Mouse (Mus musculus) G1E (cell line): ENCODE measurements around the gene Cpd. TPM values are rescaled to one million over a fixed set of nuclear protein-coding genes. Genes with fewer than 3 reads are reported as not detected.

ENCODE experiments used
- ATAC-seq: 2 replicates; pipeline ENCODE4 v1.8.0; 2016; ENCODE audit warnings: mild to moderate bottlenecking; ENCODE audit not compliant: insufficient number of reproducible peaks, poor library complexity, low FRiP score, severe bottlenecking; ENCODE audit errors: extremely low read depth
- DNase-seq: peaks from one replicate; pipeline ENCODE4 v3.0.0; 2012; ENCODE audit warnings: low spot score
- H3K27me3 ChIP-seq: 2 replicates; pipeline ENCODE4 v1.6.1; 2012; ENCODE audit warnings: mild to moderate bottlenecking, low read length, inconsistent platforms; ENCODE audit not compliant: insufficient read depth
- H3K36me3 ChIP-seq: replicated peaks from 2 replicates; pipeline ENCODE3; 2012; ENCODE audit warnings: mild to moderate bottlenecking, inconsistent platforms
- H3K4me1 ChIP-seq: 2 replicates; pipeline ENCODE4 v1.6.1; 2012; ENCODE audit warnings: low read depth, low read length, inconsistent platforms, mixed read lengths; ENCODE audit not compliant: insufficient read depth
- H3K4me3 ChIP-seq: 2 replicates; pipeline ENCODE4 v1.5.1; 2012; ENCODE audit warnings: low read depth, mild to moderate bottlenecking, inconsistent platforms, low read length, moderate library complexity, mixed read lengths
- H3K9me3 ChIP-seq: replicated peaks from 2 replicates; pipeline ENCODE4 v1.6.1; 2012; ENCODE audit warnings: inconsistent platforms
- CTCF ChIP-seq: IDR thresholded peaks from 2 replicates; pipeline ENCODE4 v1.5.1; 2012; ENCODE audit warnings: low read depth, low read length, inconsistent platforms, mixed read lengths
- GATA1 ChIP-seq: IDR thresholded peaks from 2 replicates; pipeline ENCODE4 v1.6.1; 2012; ENCODE audit warnings: borderline replicate concordance, low read length, inconsistent platforms, mixed read lengths
- GATA2 ChIP-seq: IDR thresholded peaks from 2 replicates; pipeline ENCODE4 v1.6.1; 2012; ENCODE audit warnings: low read depth, low read length, inconsistent platforms, borderline replicate concordance
- POLR2AphosphoS5 ChIP-seq: IDR thresholded peaks from 2 replicates; pipeline ENCODE4 v1.6.1; 2012; ENCODE audit warnings: low read depth, low read length, inconsistent platforms; ENCODE audit not compliant: insufficient replicate concordance
- TAL1 ChIP-seq: conservative IDR thresholded peaks from 2 replicates; pipeline ENCODE4 v1.6.1; 2012; ENCODE audit warnings: low read depth, low read length, inconsistent platforms, mixed read lengths
- polyA plus RNA-seq: library from polyadenylated mRNA; stranded (reverse); fragments of >175 nt; gene quantifications from 2 replicates; pipeline ENCODE4 v1.2.3, GENCODE M21; 2012
- total RNA-seq, 2 experiments: library from RNA; stranded (forward) in 1 of 2; stranded (reverse) in 1 of 2; fragments of 200-1000 nt in 1 of 2; fragments of >200 nt in 1 of 2; fragmentation: Nextera tagmentation in 1 of 2; gene quantifications; 2 replicates each; pipeline ENCODE4 v1.2.3; 2014 to 2017

Gene Cpd
- total and polyA plus RNA-seq, 3 experiments: 49.7 to 421 (median 167) TPM

GRCm38 (mm10) chr11:76891171-76891570, 44.4 kb upstream of the Cpd start:
- H3K4me1 ChIP-seq: peaks cover 53% of the 10 kb centered on the region

DNA sequence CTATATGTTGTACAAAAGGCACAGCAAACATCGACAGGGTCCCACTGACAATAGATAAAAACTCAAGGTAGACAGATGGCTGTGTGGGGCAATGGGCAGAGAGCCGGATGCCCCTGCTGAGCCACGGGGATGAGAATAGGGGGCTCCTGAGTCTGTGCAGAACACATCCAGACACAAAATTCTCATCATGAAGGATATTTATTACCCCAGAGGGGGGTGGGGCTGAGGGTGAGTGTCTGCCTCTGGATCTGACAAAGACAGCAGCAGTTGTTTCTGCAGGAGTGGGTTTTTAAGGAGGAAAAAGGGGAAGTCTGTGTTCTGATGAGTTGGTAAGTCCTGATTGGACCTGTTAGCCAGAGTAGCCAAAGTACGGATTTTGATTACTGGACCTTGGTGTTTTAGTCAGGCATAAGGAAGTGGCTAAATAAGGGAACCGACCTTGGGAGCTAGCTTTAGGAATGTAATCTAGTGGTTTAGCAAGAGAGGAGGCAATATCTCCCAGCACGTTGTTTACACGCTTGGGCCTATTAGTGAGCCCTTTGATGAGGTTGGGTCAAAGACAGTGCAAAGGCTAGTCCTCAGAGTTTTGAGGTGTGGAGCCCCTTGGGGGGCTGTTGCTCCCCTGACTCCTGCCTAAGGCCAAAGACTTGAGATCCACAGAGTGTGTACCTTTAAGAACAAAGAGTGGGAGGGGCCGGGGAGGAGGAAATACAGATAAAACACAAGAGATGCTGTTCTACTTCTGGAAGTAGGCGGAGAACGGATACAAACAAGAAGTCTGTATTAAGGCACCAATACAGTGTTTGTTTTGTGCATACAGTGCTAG, 42.7 kb upstream of the Cpd start:
- no peak for DNase-seq
- H3K4me1 ChIP-seq: peaks cover 45% of the 10 kb centered on the region
- no peak for ATAC-seq
- no peak for TF ChIP-seq GATA2
- no peak for TF ChIP-seq POLR2AphosphoS5
- TF ChIP-seq TAL1: no peak
- no peak for TF ChIP-seq CTCF
- TF ChIP-seq GATA1: no peak
- no peak overlapping the region for H3K4me3 ChIP-seq
- no peaks in the 10 kb centered on the region for H3K9me3 ChIP-seq
- H3K27me3 ChIP-seq: no peaks in the 10 kb centered on the region
- no peaks in the 10 kb centered on the region for H3K36me3 ChIP-seq

More at GRCm38 (mm10) chr11:76891171-76891570, 44.4 kb upstream of the Cpd start:
- no peaks in the 10 kb centered on the region for H3K27me3 ChIP-seq
- H3K4me3 ChIP-seq: no peak overlapping the region
- ATAC-seq: no peak
- TF ChIP-seq GATA2: no peak
- no peak for TF ChIP-seq GATA1
- TF ChIP-seq TAL1: no peak
- TF ChIP-seq POLR2AphosphoS5: no peak
- TF ChIP-seq CTCF: no peak
- no peaks in the 10 kb centered on the region for H3K9me3 ChIP-seq
- no peaks in the 10 kb centered on the region for H3K36me3 ChIP-seq
- no peak for DNase-seq

- peaks cover 4% of the 10 kb centered on the region for H3K4me1 ChIP-seq
- DNase-seq: no peak
- no peaks in the 10 kb centered on the region for H3K9me3 ChIP-seq
- TF ChIP-seq CTCF: no peak
- ATAC-seq: no peak
- H3K4me3 ChIP-seq: no peak overlapping the region
- H3K27me3 ChIP-seq: no peaks in the 10 kb centered on the region; the same call in 1 of the 2 replicates
- no peaks in the 10 kb centered on the region for H3K36me3 ChIP-seq
Observed at GRCm38 (mm10) chr11:76884451-76884850, 37.6 kb upstream of the Cpd start.

DNA sequence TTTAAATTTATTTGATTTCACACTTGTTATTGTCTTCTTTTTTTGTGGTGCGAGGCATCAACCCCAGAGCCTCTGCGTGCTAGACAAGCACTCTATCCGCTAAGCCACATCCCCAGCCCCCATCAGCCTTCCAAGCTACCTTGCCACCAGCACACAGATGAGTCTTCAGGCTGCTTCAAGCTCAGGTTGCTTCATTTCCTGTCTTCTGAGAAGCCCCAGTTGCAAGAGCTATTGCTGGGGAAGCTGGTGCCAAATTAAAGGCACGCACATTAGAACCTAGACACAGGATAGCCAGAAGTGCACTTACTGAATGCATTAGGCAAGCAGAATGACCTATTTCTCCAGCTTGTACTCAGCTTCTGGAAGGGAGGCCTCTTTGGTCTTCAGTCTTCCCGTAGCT, 33.0 kb upstream of the Cpd start:
- H3K4me1 ChIP-seq: peaks cover 7% of the 10 kb centered on the region
- no peak overlapping the region for H3K4me3 ChIP-seq
- no peak for TF ChIP-seq TAL1
- TF ChIP-seq GATA1: no peak
- no peak for TF ChIP-seq CTCF
- TF ChIP-seq GATA2: no peak
- no peak for TF ChIP-seq POLR2AphosphoS5
- no peaks in the 10 kb centered on the region for H3K36me3 ChIP-seq
- ATAC-seq: no peak
- peaks cover 6% of the 10 kb centered on the region for H3K27me3 ChIP-seq
- DNase-seq: no peak
- H3K9me3 ChIP-seq: no peaks in the 10 kb centered on the region

DNA sequence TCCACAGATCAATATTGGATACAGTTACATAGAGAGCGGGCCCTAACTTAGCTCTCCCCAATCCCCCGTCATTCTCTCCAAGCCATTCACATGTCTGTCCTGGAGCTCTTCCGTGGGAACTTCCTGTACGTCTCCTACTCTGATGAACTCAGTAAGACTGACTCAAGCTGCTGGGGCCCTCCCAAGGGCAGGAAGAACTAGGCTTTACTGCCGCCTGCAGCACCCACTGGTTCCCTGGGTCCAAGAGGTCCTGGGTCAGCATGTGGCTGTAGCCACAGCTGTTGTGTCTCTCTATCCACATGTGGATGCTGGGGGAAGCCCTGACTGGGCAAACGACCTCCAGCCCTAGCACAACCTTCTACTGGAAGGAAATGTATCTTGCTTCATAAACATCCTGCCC, 27.9 kb upstream of the Cpd start:
- ATAC-seq (no peak), DNase-seq (no peak)
- peaks cover 16% of the 10 kb centered on the region for H3K27me3 ChIP-seq
- no peak overlapping the region for H3K4me3 ChIP-seq
- H3K4me1 ChIP-seq: peaks cover 11% of the 10 kb centered on the region
- TF ChIP-seq GATA2 (no peak), CTCF (no peak), POLR2AphosphoS5 (no peak), GATA1 (no peak), TAL1 (no peak)
- no peaks in the 10 kb centered on the region for H3K36me3 ChIP-seq
- no peaks in the 10 kb centered on the region for H3K9me3 ChIP-seq

DNA sequence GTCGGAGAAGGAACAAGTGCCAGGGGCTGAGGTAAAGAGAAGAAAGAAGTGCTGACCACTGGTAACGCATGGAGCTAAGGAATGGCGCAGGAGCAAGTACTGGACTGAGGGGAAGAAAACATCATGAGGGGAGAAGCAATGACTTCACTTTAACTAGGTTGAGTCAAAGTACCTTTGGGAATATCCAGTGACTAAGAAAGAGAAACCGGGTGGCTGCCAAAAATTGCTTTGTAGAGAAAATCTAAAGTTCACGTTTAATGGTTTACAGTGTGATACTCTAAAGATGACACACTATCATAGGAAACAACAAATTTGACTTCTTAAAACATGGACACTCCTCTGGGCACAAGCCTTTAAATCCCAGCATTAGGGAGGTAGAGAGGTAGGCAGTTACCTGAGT, 27.0 kb upstream of the Cpd start:
- ATAC-seq: no peak
- Histone ChIP-seq H3K36me3 (no peaks in the 10 kb centered on the region), H3K9me3 (no peaks in the 10 kb centered on the region), H3K4me3 (no peak overlapping the region), H3K4me1 (peaks cover 11% of the 10 kb centered on the region; the same call in 1 of the 2 replicates), H3K27me3 (peaks cover 16% of the 10 kb centered on the region)
- no peak for DNase-seq
- TF ChIP-seq GATA1 (no peak), CTCF (no peak), POLR2AphosphoS5 (no peak), GATA2 (no peak), TAL1 (no peak)
